Mouse (Mus musculus): Measurements from ENCODE around the gene Oxsr1. TPM values are rescaled to one million over a fixed set of nuclear protein-coding genes. Genes with fewer than 3 reads are reported as not detected.

Oxsr1 gene
- total RNA-seq (2023), result 43.8 TPM

DNA sequence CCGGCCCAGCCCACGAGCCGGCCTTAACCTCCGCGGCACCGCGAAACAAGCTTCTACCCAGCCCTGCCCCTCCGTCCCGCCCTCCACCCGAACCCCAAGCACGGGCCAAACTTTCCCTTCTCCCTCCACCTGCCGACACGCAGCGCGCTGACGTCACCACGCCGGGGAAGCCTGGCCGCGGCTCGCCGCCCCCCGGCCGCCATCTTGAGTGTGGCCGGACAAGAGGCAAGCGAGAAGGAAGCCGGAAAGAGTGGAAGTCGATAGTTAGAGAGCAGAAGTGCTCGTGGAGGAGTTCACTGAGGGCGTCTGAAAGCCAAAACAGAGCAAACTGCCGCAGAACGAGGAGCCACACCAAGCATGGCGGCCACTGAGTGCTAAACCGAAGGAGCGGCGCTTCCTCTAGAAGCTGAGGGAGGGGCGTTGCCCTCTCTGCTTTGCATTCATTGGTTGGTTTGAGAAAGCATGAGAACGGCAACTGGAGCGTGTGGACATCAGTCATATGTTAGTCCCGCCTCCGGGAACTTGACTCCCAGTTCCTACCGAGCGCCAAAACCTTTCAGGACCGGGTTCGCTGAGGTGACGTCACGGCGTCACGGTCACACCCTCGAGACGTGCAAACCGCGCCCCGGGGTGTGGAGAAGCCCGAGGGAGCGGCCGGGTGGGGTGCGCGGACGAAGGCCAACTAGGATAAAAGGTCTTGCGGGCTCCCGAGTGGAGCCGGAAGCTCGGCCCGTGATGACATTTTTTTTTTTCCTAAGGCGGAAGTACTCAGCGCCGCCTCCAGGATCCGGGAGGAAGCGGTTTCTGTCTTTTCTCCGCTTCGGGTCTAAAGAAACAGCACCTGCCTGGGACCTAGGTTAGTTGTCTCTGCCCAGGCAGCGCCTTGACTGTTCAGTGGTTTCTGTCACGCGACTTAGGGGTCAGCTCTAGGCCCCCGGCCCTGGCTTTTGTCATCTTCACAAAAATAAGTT, at the start of gene Oxsr1:
TSS of gene Oxsr1 (minus strand) at position 139 of the 971 bp plus-strand sequence.

GRCm38 (mm10) chr9:119365284-119365683, 43.1 kb upstream of the Oxsr1 start, which contains the start of gene Slc22a14:
Gene Slc22a14 (minus strand): TSS chr9:119365553.

GRCm38 (mm10) chr9:119357331-119358057, 35.3 kb upstream of the Oxsr1 start, which contains the start of gene Xylb:
Gene Xylb (plus strand): TSS chr9:119357381.

GRCm38 (mm10) chr9:119340909-119341816, 18.9 kb upstream of the Oxsr1 start, which contains the start of gene Myd88:
Gene Myd88 (minus strand): TSS chr9:119341411.

DNA sequence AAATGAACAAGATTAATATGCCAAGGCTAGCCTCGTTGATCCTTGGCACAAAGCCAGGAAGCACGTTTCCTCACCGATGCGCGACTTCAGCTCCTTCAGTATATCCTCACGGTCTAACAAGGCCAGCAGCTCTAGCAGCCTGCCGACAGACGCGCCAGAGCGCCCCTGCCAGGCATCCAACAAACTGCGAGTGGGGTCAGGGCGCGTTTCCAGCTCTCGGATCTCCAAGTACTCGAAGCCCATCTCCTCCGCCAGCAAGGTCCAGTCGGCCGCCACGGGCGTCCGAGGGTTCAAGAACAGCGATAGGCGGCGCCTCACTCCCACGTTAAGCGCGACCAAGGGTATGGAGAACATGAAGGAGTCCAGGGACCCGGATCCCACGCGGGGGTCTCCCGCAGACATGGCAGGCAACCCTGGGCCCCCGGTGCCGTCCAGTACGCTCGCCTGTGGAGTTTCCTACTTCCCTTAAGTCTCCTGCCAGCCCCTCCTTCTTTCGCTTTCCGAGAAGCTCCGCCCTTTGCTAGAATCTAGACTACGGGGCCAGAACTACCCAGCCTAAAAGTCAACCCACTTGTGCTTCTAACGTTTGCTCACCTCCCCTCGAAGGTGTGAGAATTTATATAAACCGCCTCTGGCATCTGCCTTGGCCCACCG, 17.5 kb upstream of the Oxsr1 start, which contains the start of gene Acaa1a:
TSS of gene Acaa1a (plus strand) at position 119 of the 654 bp plus-strand sequence.

DNA sequence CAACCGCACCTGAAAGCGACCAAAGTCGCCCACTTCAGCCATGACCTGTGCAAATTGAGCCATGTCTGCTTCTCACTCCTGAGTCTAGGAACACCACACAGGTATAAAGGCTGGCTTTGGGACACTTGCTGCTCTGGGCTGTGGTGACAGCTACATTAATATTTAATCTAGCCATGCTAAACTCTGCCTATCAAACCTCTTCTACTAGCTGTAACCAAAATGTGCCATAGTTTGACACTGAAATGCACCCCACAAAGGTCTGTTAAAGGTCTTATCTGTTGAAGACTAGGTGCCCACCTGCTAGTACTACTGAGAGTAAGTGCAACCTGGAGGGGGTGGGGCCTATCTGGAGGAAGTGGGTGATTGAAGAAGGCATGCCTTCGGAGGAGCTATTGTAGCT, 113.2 kb downstream of the Oxsr1 start, which contains the start of gene Slc22a13:
TSS of gene Slc22a13 (minus strand) at position 101 of the 400 bp plus-strand sequence.

Other genes starting within 250 kb of the Oxsr1 start
- 1.2 TPM for gene Plcd1, start 228.9 kb downstream of the Oxsr1 start, total RNA-seq (2023)
- gene Dlec1, start 219.9 kb downstream of the Oxsr1 start, total RNA-seq (2023), result not detected
- 0.47 TPM for gene Acaa1b, start 165.3 kb downstream of the Oxsr1 start, total RNA-seq (2023)
- gene Gm47289, start 163.3 kb downstream of the Oxsr1 start, total RNA-seq (2023), result not detected
- not detected for gene Slc22a13, start 113.3 kb downstream of the Oxsr1 start, total RNA-seq (2023)
- gene Acaa1a, start 17.2 kb upstream of the Oxsr1 start, total RNA-seq (2023), result 55.5 TPM
- gene Myd88, start 19.0 kb upstream of the Oxsr1 start, total RNA-seq (2023), result 41.9 TPM
- gene Xylb, start 35.0 kb upstream of the Oxsr1 start, total RNA-seq (2023), result 1.4 TPM
- not detected for gene Slc22a14, start 43.1 kb upstream of the Oxsr1 start, total RNA-seq (2023)
- 2.5 TPM for gene Acvr2b, start 79.7 kb upstream of the Oxsr1 start, total RNA-seq (2023)
- 8.2 TPM for gene Exog, start 122.5 kb upstream of the Oxsr1 start, total RNA-seq (2023)